Mouse (Mus musculus) urinary bladder, adult 2 months (tissue): Measurements from ENCODE around the gene Col8a2. TPM values are rescaled to one million over a fixed set of nuclear protein-coding genes. Genes with fewer than 3 reads are reported as not detected.

Experiments
- DNase-seq: peaks from one replicate; pipeline ENCODE4 v3.0.0; 2022; ENCODE audit warnings: low spot score
- polyA plus RNA-seq: library from polyadenylated mRNA; depleted of rRNA; stranded (reverse); fragments of >200 nt; gene quantifications from 2 replicates; pipeline ENCODE4 v1.2.3, GENCODE M21; 2012

Gene Col8a2
- polyA plus RNA-seq, 1 experiment: 17.6 TPM

DNA sequence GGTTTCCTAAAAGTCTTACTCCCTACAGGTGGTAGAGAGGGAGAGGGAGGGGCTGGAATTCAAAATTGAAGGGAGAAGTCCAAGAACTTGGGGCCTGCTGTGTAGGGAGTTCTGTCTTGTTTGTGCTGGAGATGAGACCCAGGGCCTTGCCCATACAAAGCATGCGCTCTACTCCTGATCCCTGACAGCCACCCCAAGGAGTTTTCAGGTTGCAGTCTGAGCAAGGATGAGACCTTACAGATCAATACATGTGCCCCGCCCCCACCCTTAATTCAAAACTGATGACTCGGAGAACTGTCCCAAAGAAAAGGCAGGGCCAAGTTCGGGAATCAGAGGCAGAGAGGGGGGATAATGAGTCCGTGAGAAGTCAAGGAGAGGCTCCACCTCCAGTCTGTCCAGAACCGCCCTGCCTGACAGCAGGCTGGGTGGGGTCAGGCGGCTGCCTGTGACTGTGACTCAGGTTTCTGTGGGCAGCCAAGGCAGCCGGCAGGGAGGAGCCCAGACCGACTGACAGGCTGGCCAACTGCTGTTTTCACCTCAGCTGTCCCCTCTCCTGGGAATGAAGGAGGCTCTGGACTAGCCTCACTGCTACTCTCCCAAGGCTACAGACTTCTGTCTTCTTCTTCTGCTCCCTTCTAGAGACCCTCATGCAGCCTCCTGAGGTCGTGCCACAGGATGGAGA is 25.9 kb upstream of the Col8a2 start:
- DNase-seq: peak; percentile 55

DNA sequence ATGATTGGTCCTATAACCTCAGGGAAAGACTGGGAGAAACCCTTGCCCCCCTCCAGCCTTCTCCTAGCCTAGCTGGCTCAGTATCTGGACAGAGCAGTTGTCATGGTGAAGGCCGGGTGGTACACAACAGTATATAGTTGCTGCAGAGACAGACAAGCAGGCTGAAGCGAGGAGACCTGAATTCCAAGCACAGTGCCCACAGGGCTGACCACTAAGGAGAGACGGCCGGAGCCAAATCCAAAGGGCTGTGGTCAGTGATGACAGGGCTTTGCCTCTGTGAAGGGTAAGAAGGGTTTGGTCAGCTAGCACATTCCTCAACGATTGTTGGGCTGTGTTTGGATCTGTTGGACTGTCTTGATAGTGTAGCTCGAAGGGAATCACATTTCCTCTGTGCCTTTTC is 25.3 kb upstream of the Col8a2 start:
- no peak for DNase-seq

DNA sequence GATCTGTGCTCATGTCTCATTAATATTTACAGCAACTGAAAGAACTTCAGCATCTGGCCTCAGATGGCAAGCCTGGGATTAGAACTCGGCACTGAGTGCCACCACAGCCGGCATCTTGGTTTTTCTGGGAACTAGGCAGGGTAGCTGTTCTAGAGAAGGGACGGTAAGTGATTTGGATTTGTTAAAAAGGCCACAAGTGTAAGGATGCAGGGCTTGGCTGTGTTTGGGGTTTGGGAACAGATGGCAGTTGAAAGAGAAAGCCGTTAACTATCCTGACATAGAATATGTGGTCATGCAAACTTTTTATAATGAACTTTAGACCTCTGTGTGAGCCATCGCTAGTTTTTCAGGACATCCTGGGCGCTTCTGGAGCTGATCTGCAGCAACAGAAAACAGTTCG is 24.9 kb upstream of the Col8a2 start:
- no peak for DNase-seq

DNA sequence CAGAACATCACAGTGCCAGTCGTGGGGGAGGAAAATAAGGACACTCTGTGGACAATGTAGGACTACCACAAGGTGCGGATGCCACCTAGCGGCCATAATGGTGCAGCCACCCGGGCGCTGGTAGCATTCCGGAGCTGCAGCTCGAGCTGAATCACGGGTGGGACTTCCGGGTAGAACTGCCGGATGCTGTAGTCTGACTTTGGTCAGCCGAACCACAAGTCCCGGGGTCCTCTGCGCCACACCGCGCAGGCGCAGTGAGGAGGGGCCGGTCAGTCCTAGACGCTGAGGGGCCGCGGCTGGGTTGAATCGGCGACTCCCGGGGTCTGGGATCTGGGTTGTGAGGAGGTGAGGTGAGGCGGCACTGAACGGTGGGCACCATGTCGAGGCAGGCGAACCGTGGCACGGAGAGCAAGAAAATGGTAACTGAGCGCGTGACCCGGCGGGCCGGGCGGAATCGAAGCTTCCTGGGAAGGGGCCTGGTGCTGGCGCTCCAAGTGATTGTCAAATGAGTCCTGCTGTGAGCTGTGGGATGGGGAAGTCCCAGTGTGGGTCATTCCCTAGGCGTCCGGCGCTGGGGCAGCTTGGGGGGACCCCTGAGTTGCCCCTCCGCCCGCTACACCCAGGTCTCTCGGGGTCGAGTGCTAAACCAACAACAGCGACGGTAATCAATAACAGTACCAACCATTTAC is 24.3 kb upstream of the Col8a2 start, which contains the start of gene Trappc3:
Trappc3 (plus strand) TSS at position 207 of the 689 bp plus-strand sequence.
- DNase-seq: peak; percentile 90

DNA sequence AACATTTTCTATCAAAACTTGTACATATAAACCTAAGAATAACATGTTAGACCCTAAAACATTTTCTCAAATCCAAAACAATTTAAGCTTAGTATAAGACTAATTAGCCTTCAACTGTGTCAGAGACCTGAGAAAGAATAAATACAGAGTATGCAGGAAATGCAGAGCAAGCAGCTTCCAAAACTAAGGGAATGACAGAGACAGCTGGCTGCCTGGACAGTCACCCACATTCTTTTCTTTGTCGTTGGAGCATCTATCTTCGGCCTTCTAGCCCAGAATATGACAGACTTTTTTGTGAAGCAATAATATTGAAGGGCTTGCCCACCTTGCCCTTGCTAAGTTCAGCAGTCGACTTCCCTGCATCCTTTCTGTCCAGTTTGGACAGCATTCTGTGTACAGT is 17.3 kb upstream of the Col8a2 start:
- no peak for DNase-seq

DNA sequence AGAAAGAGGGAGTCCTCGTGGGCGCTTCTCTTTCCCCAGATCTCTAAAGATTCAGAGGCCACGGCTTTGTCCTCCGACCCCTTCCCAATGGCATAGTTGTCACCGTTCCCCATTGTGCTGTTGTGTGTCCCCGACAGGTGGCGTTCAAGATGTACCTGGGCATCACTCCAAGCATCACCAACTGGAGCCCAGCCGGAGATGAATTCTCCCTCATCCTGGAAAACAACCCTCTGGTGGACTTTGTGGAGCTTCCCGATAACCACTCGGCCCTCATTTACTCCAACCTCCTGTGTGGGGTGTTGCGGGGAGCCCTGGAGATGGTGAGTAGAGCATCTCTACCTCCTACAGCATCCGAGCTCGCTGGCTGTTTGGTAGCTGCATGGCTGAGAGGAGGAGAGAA is 12.8 kb upstream of the Col8a2 start:
- DNase-seq: no peak

DNA sequence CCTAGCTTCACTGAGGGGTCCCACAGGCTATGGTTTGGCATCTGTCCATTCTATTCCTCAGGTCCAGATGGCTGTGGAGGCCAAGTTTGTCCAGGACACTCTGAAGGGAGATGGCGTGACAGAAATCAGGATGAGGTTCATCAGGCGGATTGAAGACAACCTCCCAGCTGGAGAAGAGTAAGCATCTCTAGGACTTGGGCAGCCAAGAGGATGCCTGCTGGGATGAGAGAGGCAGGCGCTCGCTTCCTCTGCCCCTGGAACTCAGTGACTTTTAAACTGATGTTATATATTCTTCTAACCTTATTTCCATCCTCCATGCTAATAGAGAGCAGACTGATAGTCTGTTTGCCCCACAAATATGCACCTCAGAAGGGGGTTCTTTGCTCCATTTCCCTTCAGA is 11.5 kb upstream of the Col8a2 start:
- DNase-seq: no peak

DNA sequence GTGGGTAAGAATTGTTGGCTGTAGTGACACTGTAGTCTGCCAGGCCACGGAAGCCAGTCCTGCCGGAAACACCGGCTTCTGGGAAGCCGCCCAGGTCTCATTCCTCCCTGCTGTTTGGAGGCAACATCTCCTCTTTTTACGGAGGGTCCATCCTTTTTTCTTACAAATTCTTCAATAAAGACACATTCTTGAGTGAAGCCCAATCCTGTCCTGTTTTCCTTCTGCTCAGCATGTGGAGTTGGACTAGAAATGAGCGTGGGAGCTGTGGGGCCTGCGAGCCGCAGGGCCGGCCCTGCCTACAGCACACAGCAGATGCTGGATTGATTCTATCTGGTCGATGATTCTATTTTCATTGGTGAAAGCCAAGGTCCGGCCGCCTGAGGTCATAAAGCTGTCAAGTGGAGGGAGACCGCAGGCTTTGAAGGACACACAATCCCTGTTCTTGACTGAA is 10.9 kb upstream of the Col8a2 start:
- DNase-seq: no peak

DNA sequence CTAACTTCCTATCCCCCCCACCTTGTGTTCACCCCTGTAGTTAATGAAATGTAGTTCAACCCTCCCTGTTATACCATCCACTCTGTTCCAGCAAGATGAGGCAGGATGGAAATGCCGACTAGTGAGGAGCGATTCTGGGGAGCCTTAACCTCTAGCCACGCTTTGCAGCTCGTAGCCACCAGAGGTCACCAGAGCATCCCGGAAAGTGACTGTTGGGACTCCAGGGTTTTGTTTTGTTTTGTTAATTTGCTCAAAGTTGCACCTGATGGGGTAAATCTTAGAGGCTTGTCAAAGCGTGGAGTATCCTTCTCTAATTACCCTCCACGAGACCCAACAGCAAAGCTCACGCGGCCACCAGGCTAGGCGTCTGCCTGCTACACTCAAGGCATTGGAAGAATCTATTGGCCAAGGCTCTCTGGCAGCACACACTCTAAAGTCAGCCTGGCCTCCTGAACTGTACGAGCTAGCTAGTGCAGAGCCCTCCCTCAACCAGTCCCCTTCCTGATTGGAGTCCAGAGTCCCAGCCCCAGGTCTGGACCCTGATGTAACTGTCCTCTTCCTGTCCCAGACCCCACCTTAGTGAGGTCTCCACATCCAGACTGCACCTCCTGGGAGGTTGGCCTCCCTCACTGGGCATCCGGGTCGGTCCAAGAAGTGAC is 8.6 kb upstream of the Col8a2 start:
- DNase-seq: no peak

DNA sequence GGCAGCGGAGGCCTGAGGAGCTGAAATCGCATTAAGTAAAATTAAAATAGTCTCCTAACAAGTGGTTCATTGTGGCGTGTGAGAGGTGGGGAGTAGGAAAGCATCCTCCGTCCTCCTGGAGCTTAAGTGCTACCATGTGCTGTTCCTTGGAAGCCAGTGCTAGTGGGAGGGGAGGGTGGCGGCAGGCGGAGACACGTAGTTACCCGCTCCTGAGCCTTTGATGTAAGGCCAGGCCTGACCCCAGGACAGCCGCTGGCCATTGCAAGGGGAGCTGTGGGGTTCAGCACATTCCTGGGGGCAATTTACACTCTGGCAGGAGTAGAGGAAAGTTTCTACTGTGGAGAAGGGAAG is 8.1 kb upstream of the Col8a2 start:
- DNase-seq: no peak

DNA sequence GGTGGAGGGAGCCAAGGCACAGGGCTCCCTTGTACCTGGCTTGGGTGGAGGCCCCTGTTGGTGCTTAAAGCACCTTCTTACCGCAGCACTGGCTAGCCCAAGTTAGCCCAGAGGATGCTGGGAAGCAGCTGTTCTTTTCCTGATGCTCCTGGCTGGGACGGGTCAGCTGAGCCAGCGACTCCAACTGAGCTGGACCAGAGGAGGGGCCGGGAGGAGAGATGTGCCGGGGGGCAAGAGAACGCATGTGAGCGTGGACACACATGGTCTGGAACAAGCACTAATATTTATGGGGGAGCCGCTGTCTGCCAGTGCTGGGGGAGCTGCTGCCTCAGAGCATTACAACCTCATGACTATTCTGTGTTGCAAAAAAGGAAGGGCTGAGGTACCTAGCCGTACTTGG is 7.6 kb upstream of the Col8a2 start:
- DNase-seq: no peak

DNA sequence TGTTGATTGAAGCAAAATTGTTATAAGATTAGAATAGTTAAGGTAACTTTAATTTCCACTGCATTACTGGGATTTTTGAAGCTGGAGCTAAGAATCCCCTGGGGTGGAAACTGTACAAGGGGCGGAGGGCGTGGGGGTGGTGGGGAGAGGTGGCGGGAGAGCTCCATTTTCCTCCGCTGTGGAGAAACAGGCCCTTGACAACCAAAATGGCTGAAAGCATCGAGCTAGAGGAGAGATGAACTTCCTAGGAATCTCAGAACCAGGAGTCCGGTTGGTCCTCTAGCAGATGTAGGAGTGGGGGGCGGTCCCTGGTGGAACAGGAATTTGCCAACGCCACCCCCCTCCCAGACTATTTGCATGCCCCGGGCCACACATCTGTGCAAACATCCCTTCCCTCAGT is 4.9 kb upstream of the Col8a2 start:
- no peak for DNase-seq

DNA sequence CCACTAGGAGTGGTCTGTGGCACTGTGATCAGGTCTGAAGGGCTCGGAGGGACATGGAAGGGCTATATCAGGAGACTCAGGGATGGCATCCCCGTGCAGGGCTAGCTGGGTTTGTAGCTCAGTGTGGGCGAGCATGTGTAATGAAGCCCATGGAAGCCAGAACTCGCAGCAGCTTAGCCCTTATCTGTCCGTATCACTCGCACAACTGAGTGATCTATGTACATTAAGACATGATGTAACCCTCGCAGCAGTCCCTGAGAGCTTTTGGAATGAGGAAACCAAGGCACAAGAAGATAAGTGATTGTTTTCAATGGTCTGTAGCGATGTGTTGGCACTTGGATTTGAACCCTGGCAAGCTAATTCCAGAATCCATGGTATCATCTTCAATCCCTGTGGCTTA is 3.0 kb upstream of the Col8a2 start:
- no peak for DNase-seq

DNA sequence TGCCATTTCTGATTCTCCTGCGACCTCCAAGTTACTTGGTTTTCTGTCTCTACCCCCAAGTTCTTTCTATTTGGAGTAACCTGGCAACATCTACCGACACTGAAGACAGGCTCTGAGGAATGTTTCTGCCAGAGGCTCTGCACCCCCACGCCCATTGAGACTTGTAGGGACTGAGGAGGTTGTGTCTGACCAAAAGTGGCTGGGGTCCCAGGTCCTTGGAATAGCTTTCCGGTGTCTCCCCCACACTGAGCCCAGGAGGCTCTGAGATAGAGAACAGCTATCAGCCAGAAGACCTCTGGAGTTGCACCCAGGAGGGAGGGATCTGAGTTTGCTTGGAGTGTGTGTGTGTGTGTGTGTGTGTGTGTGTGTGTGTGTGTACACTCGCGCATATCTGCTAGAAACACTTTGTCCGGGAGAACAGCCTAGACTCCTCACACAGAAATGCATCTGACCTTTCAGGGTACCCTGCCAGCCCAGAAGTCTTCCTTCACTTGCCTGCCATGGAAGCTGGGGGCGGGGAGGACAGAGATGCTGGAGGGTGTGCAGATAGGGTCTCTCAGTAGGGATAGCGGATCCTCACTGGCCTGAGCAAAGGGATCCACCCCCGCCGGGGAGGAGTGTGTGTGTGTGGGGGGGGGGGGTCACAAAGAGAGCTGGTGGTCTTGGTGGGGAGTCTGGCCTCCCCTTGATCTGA is 856 bp downstream of the Col8a2 start:
- DNase-seq: no peak

DNA sequence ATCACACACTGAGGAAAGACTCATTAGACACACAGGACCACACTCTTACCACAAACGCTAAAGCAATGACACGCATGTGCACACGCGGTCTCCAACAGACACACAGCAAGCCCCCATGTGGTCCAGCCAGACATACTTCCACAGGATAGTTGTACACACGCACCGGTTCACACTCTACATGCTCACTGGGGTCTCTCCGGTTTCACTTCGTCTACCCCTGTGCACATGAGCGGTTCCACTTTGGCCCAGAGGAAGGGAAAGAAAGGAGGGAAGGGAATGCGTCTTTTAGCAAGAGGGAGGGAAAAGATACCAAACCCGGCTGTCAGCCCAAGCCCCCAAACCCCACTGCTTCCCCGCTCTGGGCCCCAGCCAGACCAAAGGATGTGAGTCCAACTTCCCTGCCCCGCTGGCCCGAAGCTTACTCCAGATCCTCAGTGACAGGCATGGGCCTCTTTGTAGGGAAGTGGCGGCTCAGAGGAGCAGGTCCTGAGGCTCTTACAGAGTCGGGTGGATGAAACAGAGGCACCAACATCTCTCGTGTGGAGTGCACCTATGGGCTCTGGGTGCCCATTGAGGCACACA is 1.6 kb downstream of the Col8a2 start:
- no peak for DNase-seq

DNA sequence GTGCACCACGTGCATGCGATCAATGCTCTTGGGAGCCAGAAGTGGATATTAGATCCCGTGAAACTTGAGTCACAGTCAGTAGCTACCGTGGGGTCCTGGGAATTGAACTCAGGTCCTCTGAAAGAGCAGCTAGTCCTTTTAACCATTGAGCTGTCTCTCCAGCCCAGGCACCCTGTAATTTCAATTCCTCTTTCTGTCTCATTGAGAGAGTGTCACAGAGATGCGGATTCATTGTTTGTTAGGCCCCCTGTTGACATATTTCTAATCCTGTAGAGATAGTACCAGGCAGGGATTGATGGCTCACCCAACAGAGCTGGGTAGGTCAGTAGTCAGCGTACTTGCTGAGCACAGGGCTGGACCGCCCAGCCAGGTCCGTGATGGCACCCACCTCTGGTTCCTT is 3.7 kb downstream of the Col8a2 start:
- DNase-seq: no peak

DNA sequence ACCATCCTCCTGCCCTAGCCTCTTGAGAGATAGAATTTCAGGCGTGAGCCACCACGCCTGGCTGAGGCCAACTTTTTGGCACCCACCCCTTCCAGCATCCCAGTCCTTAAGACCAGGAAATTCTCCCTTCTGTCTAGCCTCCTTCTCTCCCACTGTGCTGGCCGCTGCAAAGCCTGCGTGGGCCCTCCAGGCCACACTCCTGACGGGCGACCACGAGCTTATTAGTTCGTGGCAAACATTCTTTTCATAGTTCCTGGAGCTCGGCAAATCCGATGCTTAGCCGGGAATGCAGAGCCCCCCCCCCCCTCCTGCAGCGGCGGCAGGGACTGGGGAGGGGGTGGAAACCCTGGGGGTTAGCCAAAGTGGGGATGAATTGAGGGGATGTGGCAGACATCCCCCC is 4.6 kb downstream of the Col8a2 start:
- DNase-seq: no peak

DNA sequence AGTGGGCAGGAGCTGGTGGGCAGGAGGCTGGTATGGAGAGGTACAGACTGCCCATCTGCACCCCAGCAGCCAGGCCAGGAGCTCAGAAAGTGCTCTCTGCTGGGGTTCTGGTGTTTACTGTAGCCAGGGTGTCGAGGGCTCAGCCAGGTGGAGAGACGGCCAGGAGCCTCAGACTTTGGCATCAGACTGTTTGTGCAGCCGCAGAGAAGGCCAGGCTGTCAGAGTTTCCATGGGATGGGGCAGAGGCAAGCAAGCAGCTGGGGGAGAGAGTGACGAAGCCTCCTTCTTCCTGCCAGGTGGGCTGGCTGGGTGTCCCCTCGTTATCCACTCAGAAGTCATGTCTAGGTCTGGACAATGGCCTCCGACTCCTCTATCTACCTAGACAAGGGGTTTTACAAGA is 8.6 kb downstream of the Col8a2 start:
- peak; percentile 16 for DNase-seq

DNA sequence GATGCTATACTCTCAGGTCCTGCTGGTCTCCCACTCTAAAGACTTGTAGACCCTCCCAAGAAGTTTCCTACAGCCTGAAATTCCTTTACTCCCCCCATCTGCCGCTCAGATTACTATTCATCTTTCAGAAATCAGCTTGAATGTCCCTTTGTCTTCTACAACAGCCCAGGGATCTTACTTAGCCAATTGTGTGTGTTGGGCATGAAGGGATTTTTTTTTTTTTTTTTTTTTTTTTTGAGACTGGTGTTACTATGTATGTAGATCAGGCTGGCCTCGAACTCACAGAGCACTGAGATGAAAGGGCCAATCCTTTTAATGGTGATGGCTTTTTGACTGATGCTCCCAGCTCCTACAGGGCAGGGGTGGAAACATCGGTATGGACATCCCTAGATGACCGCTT is 9.3 kb downstream of the Col8a2 start:
- DNase-seq: no peak

DNA sequence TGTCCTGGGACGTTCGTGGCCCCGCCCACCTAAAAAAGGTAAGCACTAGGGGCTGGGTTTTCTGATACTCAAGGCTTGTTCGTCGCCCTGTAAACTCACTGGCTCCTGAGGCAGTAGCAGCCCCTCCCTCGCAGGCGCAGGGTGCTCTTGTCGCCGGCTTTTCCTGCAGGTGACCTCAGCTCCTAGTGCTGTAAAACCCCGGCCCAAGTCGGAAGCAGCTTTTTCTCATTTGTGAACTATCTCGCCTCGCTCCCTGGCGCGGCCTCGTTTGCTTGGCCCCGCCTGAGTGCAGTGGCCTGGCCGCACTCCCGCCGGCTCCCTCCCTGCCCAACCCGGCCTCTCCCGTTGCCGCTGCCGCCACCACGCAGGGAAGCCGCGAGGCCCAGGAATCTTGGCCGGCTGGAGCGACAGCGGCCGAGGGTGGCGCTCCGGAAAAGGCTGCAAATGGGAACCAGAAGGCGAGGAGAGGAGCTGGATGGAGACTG is 10.1 kb downstream of the Col8a2 start:
- DNase-seq: peak; percentile 53

DNA sequence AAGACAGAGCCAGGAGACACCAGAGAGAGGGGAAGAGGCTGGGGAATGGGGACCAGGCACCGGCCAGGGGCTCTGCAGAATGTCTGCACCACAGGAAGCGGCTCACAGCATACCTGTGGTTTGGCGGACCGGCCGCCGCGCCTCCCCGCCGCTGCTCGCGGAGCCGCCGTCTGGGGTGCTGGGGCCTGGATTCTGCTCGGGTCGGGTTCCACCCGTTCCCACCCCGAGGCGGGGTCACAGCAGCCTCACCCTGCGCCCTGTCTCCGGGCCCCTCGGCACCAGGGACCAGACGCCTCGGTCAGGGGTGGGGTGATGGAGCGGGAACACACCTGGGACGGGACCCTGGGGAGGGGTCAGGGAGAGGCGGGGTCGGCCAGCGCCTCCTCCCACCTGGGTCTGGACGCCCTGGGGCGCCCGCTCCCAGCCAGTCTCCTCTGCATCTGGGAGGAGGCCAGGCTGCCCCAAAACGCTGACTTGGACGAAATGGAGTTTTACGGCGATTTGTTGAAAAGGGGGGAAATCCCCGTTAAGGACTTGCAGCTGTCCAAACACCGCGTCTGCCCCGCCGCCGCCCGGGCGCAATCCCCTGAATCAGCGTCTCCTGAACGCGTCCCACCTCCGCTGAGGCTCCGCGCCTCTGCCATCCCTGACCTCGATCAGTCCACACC is 14.5 kb downstream of the Col8a2 start:
- DNase-seq: peak; percentile 34
